Mouse (Mus musculus) liver, embryonic 14.5 days (tissue): ENCODE results near the gene Ppp1r16b.

Source experiments
- CTCF ChIP-seq: IDR thresholded peaks from 2 replicates; pipeline ENCODE4 v1.5.1; 2016; ENCODE audit warnings: antibody characterized with exemption, low read depth, control low read depth
- EP300 ChIP-seq: IDR thresholded peaks from 2 replicates; pipeline ENCODE4 v1.6.1; 2016; ENCODE audit warnings: antibody characterized with exemption, low read depth

GRCm38 (mm10) chr2:158795043-158795442 is 129.8 kb downstream of the Ppp1r16b start:
- TF ChIP-seq CTCF (no peak), EP300 (no peak)
